Mouse (Mus musculus) myocyte (in vitro differentiated cells): Measurements from ENCODE around the gene Itgb6.

Source experiments
- E2F4 ChIP-seq: IDR thresholded peaks from one replicate; pipeline ENCODE4 v1.6.1; 2011; ENCODE audit warnings: mild to moderate bottlenecking, control low read depth, moderate library complexity; ENCODE audit not compliant: insufficient read depth
- MYOD1 ChIP-seq, 3 experiments: IDR thresholded peaks; one replicate each; pipeline ENCODE4 v1.6.1; 2011; ENCODE audit warnings: control low read depth in 2 of 3, low read depth in 2 of 3, mild to moderate bottlenecking in 2 of 3, moderate library complexity in 1 of 3; ENCODE audit not compliant: insufficient read length in 2 of 3, control insufficient read depth in 1 of 3
- REST ChIP-seq: IDR thresholded peaks from one replicate; pipeline ENCODE4 v1.6.1; 2011; ENCODE audit warnings: mild to moderate bottlenecking, control low read depth, moderate library complexity; ENCODE audit not compliant: insufficient read depth, insufficient read length

DNA sequence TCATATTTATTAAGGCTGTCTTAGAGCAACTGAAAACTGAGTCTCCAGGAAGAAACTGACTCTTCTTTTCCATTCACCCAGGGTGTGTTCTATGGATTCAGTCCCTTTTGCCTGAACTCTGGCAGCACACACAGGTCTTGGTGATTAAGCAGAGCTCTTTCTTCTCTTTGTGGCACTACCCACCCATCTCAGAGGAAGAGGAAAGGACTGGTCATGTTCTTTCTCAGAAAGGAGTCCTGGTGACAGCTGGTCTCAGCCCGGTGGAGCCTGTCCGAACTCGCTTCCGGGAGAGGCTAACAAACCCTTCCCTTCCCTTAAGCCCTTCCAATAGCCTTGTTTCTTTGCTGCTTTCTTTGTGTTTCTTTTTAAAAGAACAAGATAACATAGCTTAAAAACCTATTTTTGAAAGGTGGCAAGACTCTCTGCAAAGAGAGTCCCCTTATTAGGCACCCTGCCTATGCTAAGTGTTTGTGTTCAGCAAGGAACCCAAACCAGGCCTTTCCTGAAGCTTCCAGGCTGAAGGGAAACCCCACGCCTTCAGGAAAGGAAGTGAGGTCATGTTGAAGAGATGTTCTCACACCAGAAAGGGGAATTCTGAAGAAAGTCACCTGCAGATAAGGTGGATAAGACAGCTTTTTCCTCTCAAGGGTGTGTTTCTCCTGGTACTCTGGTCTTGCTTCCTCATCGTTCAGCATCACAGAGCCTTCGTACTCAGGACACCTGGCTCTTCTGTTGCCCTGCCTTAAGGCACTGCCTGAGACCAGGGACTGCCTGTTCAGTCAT is 11.2 kb downstream of the Itgb6 start:
- no peak for TF ChIP-seq E2F4
- no peak for TF ChIP-seq MYOD1 (IDR thresholded peaks at IDR 0.05; ENCODE audit: control insufficient read depth in 1 of 3, insufficient read length in 2 of 3, low read depth in 2 of 3)
- TF ChIP-seq REST, result no peak
